Mouse (Mus musculus) forebrain, embryonic 16.5 days (tissue): Measurements from ENCODE around the gene Dpm3. TPM values are rescaled to one million over a fixed set of nuclear protein-coding genes. Genes with fewer than 3 reads are reported as not detected.

Source experiments
- ATAC-seq: fragments of 200-750 bp; cut with Nextera tagmentation; 2 replicates; pipeline ENCODE4 v1.8.0; 2017; ENCODE audit warnings: mild to moderate bottlenecking, moderate library complexity
- H3K27ac ChIP-seq: fragments of 300-500 bp; sonication (generic); 2 replicates; pipeline ENCODE4 v1.5.1; 2014; ENCODE audit warnings: low read length, control low read depth
- H3K27me3 ChIP-seq: fragments of 300-500 bp; sonication (generic); replicated peaks from 2 replicates; pipeline ENCODE4 v1.6.1; 2014; ENCODE audit warnings: low read length; ENCODE audit not compliant: control insufficient read depth, insufficient read depth
- H3K36me3 ChIP-seq: fragments of 300-500 bp; sonication (generic); 2 replicates; pipeline ENCODE4 v1.6.1; 2014; ENCODE audit not compliant: control insufficient read depth, insufficient read depth
- H3K4me1 ChIP-seq: fragments of 300-500 bp; sonication (generic); replicated peaks from 2 replicates; pipeline ENCODE4 v1.6.1; 2014; ENCODE audit warnings: low read length; ENCODE audit not compliant: control insufficient read depth, insufficient read depth
- H3K4me2 ChIP-seq: fragments of 300-500 bp; sonication (generic); 2 replicates; pipeline ENCODE4 v1.6.1; 2014; ENCODE audit warnings: mild to moderate bottlenecking, low read length, control low read depth
- H3K4me3 ChIP-seq: fragments of 300-500 bp; sonication (generic); replicated peaks from 2 replicates; pipeline ENCODE4 v1.5.1; 2014; ENCODE audit warnings: mild to moderate bottlenecking, low read length, control low read depth
- H3K9ac ChIP-seq: fragments of 300-500 bp; sonication (generic); replicated peaks from 2 replicates; pipeline ENCODE4 v1.6.1; 2014; ENCODE audit warnings: low read depth, low read length, control low read depth
- H3K9me3 ChIP-seq: fragments of 300-500 bp; sonication (generic); 2 replicates; pipeline ENCODE4 v1.6.1; 2016; ENCODE audit warnings: low read length; ENCODE audit not compliant: control insufficient read depth
- WGBS: fragments of 180-500 bp; shearing (Covaris S2); extraction: QIAGEN DNeasy Blood & Tissue Kit; methylation state at CpG from one replicate; pipeline ENCODE4 v1.1.7; 2014; 5-methylcytosine and 5-hydroxymethylcytosine counted together
- polyA plus RNA-seq: library from polyadenylated mRNA; unstranded; fragments of >200 nt; fragmentation: Nextera tagmentation; extraction: Ambion mirVana; gene quantifications from 2 replicates; pipeline ENCODE4 v1.2.1, GENCODE M21; 2015

Gene Dpm3
- polyA plus RNA-seq, 1 experiment from 2014 or later, result 73.5 TPM

- H3K4me1 ChIP-seq, result peaks cover 14% of the 10 kb centered on the region
- WGBS, result 11% methylated on average over 17 of the region's 17 CpGs
- H3K27me3 ChIP-seq, result no peaks in the 10 kb centered on the region
- no peak overlapping the region for H3K4me3 ChIP-seq
- ATAC-seq, result no peak
- no peak overlapping the region for H3K4me2 ChIP-seq
- no peak overlapping the region; the same call in 1 of the 2 replicates for H3K9ac ChIP-seq
- no peaks in the 10 kb centered on the region for H3K9me3 ChIP-seq
- H3K27ac ChIP-seq, result no peak overlapping the region
- no peaks in the 10 kb centered on the region for H3K36me3 ChIP-seq
Observed at GRCm38 (mm10) chr3:89251365-89251895, 7.7 kb upstream of the Dpm3 start.

- Histone ChIP-seq H3K27me3 (no peaks in the 10 kb centered on the region), H3K27ac (no peak overlapping the region), H3K36me3 (no peaks in the 10 kb centered on the region), H3K4me3 (no peak overlapping the region), H3K4me2 (no peak overlapping the region), H3K9ac (no peak overlapping the region), H3K9me3 (no peaks in the 10 kb centered on the region), H3K4me1 (0 out of 2 replicates have a peak, but pooled peaks cover 3% of the 10 kb centered on the region)
- 86% methylated on average over 5 of the region's 5 CpGs for WGBS
- no peak for ATAC-seq
Observed at GRCm38 (mm10) chr3:89254994-89255393, 4.2 kb upstream of the Dpm3 start.

GRCm38 (mm10) chr3:89256177-89256576 lies 3.0 kb upstream of the Dpm3 start:
- WGBS, result 82% methylated on average over 5 of the region's 5 CpGs
- H3K9ac ChIP-seq, result no peak overlapping the region
- H3K9me3 ChIP-seq, result no peaks in the 10 kb centered on the region
- no peak overlapping the region for H3K4me3 ChIP-seq
- no peak overlapping the region for H3K4me2 ChIP-seq
- H3K4me1 ChIP-seq, result 0 out of 2 replicates have a peak, but pooled peaks cover 3% of the 10 kb centered on the region
- no peaks in the 10 kb centered on the region for H3K27me3 ChIP-seq
- no peak for ATAC-seq
- H3K36me3 ChIP-seq, result no peaks in the 10 kb centered on the region
- no peak overlapping the region for H3K27ac ChIP-seq

GRCm38 (mm10) chr3:89260211-89260610 lies 1.1 kb downstream of the Dpm3 start:
- no peaks in the 10 kb centered on the region for H3K36me3 ChIP-seq
- ATAC-seq, result no peak

GRCm38 (mm10) chr3:89262417-89262816 lies 3.3 kb downstream of the Dpm3 start:
- no peak overlapping the region for H3K9ac ChIP-seq
- no peak for ATAC-seq
- H3K4me1 ChIP-seq, result peaks cover 10% of the 10 kb centered on the region
- H3K27ac ChIP-seq, result no peak overlapping the region
- H3K4me2 ChIP-seq, result no peak overlapping the region
- H3K27me3 ChIP-seq, result no peaks in the 10 kb centered on the region
- H3K9me3 ChIP-seq, result no peaks in the 10 kb centered on the region
- H3K36me3 ChIP-seq, result no peaks in the 10 kb centered on the region
- 77% methylated on average over 10 of the region's 10 CpGs for WGBS
- no peak overlapping the region for H3K4me3 ChIP-seq

More at GRCm38 (mm10) chr3:89260211-89260610, 1.1 kb downstream of the Dpm3 start:
- WGBS, result 71% methylated on average over 3 of the region's 3 CpGs
- Histone ChIP-seq H3K27ac (no peak overlapping the region), H3K9me3 (no peaks in the 10 kb centered on the region), H3K27me3 (no peaks in the 10 kb centered on the region), H3K9ac (no peak overlapping the region), H3K4me2 (no peak overlapping the region), H3K4me1 (no peaks in the 10 kb centered on the region), H3K4me3 (no peak overlapping the region)

- Histone ChIP-seq H3K4me2 (peak overlapping the region; percentile 75), H3K4me3 (peak overlapping the region; percentile 65), H3K9me3 (no peaks in the 10 kb centered on the region), H3K27me3 (no peaks in the 10 kb centered on the region), H3K36me3 (no peaks in the 10 kb centered on the region), H3K4me1 (peaks cover 27% of the 10 kb centered on the region), H3K9ac (peak overlapping the region; percentile 92), H3K27ac (peak overlapping the region; percentile 62)
- under 1% methylated on average over 20 of the region's 20 CpGs for WGBS
- ATAC-seq, result peak; percentile 93
Observed at GRCm38 (mm10) chr3:89266439-89266893, 7.3 kb downstream of the Dpm3 start.

- 48% methylated on average over 8 of the region's 8 CpGs for WGBS
- Histone ChIP-seq H3K4me1 (peaks cover 27% of the 10 kb centered on the region), H3K27ac (no peak overlapping the region), H3K4me3 (no peak overlapping the region), H3K9ac (no peak overlapping the region), H3K27me3 (no peaks in the 10 kb centered on the region), H3K36me3 (no peaks in the 10 kb centered on the region), H3K4me2 (no peak overlapping the region), H3K9me3 (no peaks in the 10 kb centered on the region)
- no peak for ATAC-seq
Observed at GRCm38 (mm10) chr3:89268916-89269315, 9.8 kb downstream of the Dpm3 start.

GRCm38 (mm10) chr3:89270051-89270755 lies 11.0 kb downstream of the Dpm3 start, which contains the start of gene Slc50a1:
Slc50a1 (minus strand) TSS chr3:89270570.
- Histone ChIP-seq H3K4me3 (peak within 1 kb of the TSS; percentile 61), H3K4me1 (peaks cover 27% of the 10 kb centered on the region), H3K4me2 (peak within 1 kb of the TSS; percentile 86), H3K9me3 (no peaks in the 10 kb centered on the region), H3K27ac (peak within 1 kb of the TSS; percentile 61), H3K9ac (peak within 1 kb of the TSS; percentile 80), H3K27me3 (no peaks in the 10 kb centered on the region), H3K36me3 (no peaks in the 10 kb centered on the region)
- ATAC-seq, result peak; percentile 47
- 2% methylated on average over 39 of the region's 39 CpGs for WGBS

GRCm38 (mm10) chr3:89270891-89271290 lies 11.7 kb downstream of the Dpm3 start:
- Histone ChIP-seq H3K4me2 (peak overlapping the region; percentile 86), H3K27ac (no peak overlapping the region; the same call in 1 of the 2 replicates), H3K9me3 (no peaks in the 10 kb centered on the region), H3K4me3 (peak overlapping the region; percentile 61), H3K27me3 (no peaks in the 10 kb centered on the region), H3K36me3 (no peaks in the 10 kb centered on the region), H3K4me1 (peaks cover 26% of the 10 kb centered on the region), H3K9ac (peak overlapping the region; percentile 80)
- WGBS, result 43% methylated on average over 6 of the region's 6 CpGs
- ATAC-seq, result no peak
